Mouse (Mus musculus): Measurements from ENCODE around the gene Stard10.

- TF ChIP-seq ZC3H11A (IDR thresholded peaks at IDR 0.05; ENCODE audit: borderline replicate concordance, low read depth, low read length), result no peak
- TF ChIP-seq CHD2 (IDR thresholded peaks at IDR 0.05; ENCODE audit: low read depth, low read length), result no peak
- no peak for TF ChIP-seq MAFK (IDR thresholded peaks at IDR 0.05; ENCODE audit: insufficient read depth, low read depth, low read length)
- TF ChIP-seq HCFC1 (IDR thresholded peaks at IDR 0.05; ENCODE audit: borderline replicate concordance, insufficient read depth, low read length), result no peak
Observed at GRCm38 (mm10) chr7:101393015-101393414, 76.1 kb downstream of the Stard10 start.
